Mouse (Mus musculus) liver, postnatal 0 days (tissue): ENCODE data around the gene Hcar2.

Experiments used
- CTCF ChIP-seq: sonication (generic); IDR thresholded peaks from 2 replicates; pipeline ENCODE4 v1.5.1; 2016; ENCODE audit warnings: antibody characterized with exemption, low read depth
- EP300 ChIP-seq: IDR thresholded peaks from 2 replicates; pipeline ENCODE4 v1.6.1; 2016; ENCODE audit warnings: antibody characterized with exemption, low read depth, mild to moderate bottlenecking

GRCm38 (mm10) chr5:123822706-123823105 lies 42.6 kb downstream of the Hcar2 start:
- no peak for TF ChIP-seq CTCF
- TF ChIP-seq EP300 = no peak
